Mouse (Mus musculus): ENCODE measurements around the gene Sh3pxd2a.

Sh3pxd2a gene

DNA sequence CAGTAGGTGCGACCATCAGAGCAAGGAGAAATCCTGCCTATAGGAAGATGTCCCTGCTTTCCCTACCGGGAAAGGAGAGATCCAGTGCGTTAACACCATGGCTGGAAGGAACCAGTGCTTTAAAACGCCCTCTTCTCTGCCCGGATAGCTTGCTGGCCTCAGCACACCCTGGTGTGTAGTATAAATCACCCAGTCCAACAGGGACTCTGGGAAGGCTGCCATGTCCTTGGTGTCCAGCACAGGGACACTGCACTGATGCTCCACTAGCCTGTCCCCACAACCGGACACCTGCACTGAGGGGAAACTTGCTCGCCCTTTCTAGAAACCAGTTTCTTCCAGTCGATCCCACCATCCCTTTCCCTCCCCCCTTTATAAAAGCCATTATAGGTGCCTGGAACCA lies 28.0 kb downstream of the Sh3pxd2a start:
- no peak for DNase-seq

DNA sequence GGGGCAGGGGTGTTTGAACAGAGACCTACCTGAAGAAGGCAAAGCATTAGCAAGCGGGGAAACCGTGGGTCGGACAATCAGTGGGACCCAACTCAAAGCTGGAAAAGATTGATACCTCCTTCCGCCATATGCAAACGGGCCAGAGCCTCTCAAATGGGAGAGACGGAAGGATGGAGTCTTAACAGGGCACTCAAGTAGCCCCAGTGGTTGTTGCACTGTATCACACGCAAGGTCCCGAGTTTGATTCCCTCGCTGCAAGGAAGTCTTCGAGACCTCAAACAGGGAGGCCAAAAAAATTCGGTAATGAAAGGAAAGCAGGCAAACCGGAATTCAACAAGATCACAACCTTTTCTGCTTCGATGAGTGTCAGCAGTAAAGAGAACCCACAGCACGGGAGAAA lies 29.5 kb downstream of the Sh3pxd2a start:
- DNase-seq, result no peak

DNA sequence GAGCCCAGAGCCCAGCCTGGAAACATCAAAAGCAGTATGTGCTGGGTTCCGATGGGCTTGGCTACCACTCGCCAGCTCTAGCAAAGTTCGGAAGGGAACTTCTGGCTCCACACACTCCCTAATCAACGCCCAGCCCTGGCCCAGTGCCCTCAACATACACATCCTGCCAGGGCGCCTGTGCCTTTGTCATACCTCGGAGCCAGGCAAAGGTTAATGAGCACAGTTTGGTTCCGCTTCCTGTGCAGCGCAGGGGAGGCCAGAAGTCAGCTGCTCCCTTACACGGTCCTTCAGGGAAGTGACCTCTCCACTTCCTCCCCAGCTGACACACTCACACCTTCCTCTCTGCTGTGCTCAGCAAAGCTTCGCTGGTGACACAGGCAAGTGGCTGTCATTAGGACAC lies 31.9 kb downstream of the Sh3pxd2a start:
- peak; percentile 40 for DNase-seq

DNA sequence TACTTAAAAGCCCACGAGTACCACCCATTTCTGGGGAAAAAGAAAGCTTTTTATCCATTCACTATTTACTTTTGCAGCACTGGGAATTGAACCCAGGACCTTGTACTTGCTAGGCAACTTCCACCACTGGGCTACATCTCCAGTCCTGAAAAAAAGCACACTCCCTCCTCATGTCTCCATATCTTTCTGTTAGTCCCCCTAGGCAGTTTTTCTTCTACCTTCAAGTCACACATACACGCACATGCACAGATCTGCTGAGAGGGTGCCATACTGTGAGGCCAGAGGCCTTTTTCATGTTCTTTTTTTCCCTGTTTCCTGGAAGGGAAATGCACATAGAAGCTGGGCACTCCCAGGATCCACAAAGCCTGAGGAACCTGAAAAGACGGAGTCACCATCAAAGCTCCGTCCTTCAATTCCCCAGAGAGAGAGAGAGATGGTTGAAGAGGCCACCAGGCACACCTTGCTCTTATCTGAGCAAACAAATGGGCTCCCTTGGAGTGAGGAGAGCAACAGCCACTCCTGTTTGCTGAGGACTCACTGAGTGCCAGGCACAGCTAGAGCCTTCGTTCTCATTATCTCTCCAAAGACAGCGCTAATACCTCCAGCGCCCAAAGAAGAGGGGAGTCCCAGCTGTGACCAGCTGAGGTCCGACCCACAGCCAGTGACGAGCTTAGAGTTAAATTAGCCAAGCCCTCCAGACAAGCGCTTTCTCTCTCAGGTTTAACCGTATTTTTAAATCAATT lies 32.8 kb downstream of the Sh3pxd2a start:
- no peak for DNase-seq

DNA sequence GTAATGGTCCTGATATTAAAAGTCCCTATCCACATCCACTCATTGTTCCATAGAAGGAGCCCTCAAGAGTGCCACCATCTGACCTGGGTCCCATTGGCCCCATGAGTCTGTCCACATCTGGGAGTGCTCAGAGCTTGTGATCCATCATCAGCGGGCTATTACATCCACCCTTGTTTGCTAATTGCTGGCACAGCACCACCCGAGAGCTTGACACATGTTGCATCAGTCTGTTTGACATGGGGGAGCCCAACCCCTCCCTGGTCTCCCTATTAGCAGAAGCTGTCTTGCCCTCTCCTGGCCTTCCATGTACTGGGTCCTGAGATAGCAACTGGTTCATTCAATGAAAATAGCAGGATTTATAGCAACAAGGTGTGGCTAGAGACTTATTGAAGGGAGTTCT lies 34.0 kb downstream of the Sh3pxd2a start:
- DNase-seq, result no peak

DNA sequence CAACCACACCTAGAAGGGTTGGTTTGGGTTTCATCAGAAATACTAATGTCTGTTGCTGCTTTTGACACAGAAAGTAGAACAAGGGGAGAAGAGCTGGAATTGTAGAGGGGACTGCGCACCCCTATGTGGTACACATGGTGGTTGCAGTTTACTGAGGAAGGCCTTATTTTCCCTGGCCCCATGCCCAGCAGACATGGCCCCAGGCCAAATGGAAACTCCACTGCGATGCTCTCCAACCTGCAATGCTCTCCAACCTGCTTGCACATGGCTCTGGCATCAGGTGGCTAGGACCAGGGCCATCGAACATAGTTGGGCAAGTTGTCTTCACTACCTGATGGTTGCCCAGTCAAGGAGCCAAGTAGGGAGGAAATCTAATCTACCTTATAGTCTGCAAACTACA lies 35.0 kb downstream of the Sh3pxd2a start:
- DNase-seq, result no peak

DNA sequence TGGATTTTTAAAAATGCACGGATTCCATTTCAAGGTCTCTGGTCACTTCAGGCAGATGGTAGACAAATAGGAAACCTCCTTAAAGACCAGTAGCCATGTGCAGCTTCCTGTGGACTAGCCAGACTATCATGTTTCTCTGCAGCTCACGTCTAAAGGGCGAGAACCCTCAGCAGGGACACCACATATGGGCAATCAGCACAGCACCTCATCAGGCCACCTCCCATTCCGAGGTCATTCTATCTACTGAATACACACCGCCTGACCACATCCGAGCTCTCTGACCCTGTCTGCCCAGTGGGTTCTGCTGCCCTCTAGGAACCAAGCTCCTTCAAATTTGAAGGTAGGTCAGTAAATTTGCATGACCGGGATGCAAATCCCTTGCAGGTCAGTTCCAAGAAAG lies 35.4 kb downstream of the Sh3pxd2a start:
- no peak for DNase-seq

DNA sequence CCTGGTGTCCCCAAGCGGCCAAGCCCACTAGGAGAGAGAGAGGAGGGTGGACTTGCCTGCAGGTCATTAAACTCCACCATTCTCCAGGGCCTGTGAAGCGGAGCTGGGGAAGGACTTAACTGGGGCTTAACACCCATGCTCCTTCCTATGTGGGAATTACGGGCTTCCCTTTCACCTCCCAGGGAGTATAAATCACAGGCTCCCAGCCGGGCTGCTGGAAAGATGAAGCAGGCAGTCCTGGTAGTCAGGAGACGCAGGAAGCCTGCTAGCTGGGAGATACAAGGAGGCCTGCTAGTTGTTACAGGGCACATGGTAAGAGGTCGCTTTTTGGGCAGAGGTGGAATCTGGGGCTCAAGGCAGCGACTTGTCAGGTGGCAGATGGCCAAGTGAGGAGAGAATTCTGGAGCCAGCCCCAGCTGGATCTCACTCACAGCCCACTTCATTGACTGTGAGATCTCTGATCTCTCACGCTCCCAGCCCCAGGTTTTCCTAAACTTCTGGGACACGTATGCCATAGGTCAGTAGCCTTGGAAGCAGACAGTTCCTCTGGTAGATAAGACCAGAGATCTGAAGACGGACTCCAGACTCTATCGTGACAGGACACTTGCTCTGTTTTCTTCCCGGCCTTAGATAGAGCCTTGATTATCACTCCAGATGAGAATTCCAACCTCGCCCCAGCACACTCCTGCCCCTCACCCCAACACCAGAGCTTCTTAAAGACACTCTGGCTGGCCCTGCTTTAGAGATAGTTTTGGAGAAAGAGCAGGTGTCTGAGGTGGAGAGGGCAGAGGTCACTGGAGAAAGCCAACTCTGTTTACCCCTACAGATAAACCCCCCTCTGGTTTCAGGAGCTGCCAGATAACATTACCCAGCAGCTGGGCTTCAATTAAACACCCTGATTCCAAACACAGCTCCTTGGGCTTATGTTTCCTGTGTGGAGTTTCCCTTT lies 36.1 kb downstream of the Sh3pxd2a start:
- DNase-seq, result no peak

DNA sequence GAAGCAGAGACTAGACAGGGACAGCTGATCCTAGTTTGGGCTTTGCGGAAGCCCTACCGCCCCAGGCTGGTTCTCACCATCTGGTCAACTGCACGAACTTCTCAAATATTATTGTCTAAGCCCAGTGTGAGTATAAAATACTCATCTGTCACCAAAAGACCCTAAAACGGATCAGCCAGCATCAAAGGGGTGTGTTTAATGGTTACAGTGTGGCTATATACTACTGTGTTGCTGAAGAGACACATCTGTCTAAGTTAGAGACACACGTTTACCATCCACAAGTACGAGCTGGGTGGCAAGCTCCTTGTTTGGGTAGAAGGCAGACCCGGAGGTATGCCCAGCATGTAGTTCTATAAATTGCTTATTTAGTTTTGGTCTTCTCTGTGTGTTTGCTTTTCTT lies 40.6 kb downstream of the Sh3pxd2a start:
- no peak for DNase-seq

DNA sequence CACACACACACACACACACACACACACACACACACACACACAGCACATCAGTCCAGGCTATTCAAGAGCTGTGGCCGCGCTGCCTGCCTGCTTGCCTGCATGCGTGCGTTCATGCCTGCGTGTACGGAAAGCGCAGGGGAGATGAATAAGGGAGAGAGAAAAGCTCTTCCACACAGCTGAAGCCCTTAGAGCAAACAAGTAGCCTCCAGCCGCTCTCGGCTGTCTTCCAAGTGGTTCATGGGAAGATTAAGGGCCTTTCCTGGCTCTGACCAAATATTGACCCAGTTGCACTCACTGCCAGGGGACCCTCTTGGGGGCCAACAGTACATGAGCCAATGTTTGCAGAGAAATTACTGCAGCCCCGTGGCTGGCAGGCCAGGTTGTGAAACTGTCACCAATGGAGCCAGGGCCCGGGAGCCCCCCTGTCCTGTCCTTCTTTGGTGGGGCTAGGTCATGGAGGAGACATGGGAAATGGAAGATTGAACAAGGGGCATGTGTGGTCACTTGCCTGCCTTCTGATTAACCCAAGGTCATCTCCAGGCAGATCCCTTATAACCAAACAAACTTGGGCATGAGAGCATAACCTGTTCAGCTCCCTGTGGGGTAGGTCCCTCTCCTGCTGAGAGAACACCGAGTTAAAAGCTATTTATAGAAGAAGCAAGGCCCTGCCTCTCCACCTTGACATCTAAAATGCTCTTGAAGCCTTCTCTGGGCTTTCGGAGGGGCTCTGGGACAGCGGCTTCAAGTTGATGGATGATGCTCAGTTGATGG lies 42.9 kb downstream of the Sh3pxd2a start:
- DNase-seq, result peak; percentile 47

DNA sequence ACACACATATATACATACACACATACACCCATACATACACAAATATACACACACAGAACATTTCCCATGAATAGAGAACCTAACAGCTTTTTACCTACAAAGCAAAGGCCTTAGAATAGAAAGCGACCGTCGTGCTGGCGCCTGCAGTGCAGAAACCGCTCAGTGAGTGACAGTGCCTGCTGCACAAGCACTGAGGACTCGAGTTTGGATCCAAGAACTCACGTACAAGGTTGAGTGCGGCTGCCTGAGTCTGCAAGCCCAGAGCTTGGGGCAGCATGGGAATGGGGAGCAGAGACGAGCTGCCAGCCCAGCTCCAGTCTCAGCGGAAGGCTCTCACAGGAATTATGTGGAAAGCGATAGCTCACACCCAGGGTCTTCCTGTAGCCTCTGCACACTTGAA lies 43.7 kb downstream of the Sh3pxd2a start:
- DNase-seq, result no peak

DNA sequence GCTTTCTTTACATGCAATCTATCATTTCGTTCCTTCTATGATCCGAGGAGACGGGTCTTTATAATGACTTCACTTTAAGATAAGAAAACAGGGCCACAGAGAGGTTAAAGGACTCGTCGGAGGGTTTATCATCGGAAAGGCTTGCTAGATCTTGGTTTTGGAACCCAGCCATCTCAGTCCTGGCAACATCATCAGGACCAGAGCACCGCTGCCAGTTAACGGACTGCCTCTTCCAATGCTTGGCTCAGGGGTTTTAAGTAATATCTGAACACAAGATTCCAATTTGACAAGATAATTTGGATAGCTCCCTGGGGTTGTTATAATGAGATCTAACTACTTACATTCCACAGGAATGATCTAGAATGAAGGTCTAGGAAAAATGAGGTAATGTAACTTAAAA lies 45.0 kb downstream of the Sh3pxd2a start:
- no peak for DNase-seq

DNA sequence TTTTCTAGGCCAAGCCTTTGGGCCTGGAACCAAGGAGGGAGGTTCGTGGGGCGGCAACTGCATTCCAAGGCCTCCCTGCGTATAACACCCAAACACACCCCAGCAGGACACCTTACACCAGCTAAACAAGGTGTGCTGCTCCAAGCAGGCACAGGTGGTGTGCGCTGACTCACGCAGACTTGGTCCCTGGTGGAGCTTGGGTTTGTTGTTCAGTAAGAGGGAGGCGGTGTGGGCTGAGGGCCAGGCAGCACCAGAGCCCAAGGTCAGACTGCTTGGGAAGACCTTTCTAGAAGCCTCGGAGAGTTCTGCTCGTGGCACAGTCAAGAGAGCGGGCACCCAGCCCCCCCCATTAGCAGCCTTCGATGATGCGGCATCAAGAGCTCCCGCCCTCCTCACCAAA lies 48.0 kb downstream of the Sh3pxd2a start:
- DNase-seq, result peak; percentile 28

DNA sequence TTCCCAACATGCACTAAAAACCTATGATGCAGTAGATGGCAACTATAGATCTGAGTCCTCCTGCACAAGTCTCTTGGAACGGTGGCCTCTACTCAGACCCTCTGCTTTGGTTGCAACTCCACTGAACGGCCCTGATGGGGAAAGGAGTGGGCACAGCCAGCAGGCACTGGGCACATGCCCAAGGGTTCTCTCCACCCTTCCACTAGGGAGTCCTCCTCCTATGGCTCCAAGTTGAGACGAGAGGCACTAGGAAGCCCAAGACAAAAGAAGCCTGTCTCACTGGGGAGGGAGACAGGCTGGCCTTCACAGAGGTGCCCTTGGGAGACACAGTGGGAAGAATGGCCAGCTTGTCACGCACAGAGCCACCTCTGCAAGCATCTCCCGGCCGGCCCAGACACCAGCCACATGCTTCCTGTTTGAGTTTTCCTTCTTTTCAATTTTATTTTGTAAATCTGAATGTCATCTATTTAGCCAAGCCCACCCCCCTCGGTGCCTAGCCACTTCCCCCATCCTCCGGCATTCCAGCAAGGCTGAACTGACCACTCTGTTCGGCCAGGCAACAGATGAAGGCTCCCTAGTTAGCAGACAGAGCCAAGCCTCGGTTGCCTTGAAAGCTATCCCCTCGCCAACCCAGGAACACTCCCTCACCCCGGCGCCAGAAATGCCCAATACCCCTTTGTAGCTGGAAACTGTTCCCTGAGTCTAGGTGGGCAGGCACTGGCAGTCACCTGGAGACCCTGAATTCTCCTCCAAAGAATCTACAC lies 49.9 kb downstream of the Sh3pxd2a start:
- DNase-seq, result no peak

DNA sequence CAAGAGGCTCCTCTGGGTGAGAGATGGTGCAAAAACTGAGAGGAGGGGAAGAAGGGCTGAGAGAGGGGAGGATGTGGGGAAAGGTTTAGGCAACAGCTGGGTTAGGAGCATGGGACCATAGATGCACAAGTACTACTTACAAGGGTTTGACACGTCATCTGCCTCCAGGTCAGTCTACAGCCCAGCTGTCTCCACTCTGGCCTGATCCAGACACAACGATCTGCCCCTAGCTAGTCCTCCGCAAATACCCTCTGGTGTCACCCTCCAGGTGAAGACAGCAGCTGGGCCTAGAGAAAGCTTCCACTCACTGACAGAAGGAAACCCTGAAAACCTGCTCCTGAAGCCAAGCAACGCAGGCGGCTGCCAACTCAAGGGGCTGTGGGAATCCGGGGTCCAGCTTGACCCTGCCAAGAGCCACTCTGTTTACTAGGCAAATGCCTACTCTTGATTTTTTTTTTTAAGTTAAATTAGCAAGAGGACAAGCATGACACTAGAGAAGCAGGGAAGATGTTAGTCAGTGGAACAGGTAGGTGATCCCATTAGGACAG lies 50.7 kb downstream of the Sh3pxd2a start:
- no peak for DNase-seq

DNA sequence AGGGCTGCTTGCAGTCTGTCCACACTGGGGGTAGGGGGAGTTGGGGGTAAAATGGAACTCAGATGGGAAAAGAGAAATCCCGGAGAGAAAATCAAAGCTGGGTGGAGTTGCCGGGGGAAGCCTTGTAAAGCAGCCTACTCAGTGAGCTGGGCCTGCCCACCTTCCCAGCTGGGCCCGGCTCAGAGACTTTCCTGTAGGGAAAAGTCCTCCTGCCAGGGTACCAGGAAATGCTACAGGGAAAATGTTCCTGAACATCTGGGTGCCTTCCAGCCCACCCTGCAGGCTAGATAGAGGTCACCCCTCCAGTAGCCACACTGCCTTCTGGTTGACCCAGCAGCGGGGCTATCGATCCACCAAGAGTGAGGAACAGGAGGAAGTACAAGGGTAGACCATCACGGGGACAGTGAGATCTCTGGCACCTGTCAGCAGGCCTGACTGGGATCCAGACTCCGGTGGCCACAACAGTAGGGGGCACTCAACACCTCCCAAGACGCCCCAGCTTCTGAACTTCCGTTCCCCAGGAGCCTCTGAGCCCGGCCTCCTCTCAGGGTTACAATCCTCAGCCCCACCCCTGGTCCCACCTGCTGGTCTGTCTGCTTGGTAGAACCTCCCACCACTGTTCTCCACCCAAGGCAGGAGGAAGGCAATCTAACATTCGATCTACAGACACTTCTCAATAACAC lies 51.5 kb downstream of the Sh3pxd2a start:
- DNase-seq, result no peak

DNA sequence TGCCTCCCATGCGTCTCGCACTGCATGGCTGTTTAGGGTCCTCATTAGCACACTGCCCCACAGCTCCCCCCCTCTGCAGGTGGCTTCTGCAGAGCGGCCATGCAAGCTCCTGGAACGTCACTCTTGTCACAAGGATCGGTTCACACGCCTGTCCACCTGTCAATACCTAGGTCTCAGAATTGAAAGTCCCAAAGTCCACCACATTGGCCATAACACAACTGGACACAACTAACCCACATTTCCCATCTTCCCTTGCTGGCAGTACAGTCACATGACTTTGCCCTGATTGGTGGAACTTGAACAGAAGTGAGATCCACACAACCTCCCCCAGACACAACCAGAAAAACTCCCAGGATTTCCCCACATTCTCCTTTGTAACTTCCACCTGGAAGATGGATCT lies 53.9 kb downstream of the Sh3pxd2a start:
- no peak for DNase-seq

DNA sequence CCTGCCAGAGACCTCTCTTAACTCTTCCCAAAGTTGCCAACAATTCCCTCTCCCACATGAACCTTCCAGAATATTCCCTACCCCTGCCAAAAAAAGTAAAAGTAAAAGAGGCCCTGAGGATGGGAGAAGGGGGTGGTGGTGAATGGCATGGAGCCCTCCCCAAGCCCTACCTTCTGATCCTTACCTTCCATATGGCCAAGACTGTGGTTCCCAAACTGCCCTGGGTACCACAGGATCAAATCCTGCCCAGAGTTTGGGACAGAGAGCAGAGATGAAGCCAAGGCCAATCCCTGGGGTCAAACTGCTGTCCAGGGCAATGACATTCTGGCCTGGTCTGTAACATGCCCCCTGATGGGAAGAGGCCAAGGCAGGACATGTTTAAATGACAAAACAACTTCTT lies 55.1 kb downstream of the Sh3pxd2a start:
- no peak for DNase-seq

DNA sequence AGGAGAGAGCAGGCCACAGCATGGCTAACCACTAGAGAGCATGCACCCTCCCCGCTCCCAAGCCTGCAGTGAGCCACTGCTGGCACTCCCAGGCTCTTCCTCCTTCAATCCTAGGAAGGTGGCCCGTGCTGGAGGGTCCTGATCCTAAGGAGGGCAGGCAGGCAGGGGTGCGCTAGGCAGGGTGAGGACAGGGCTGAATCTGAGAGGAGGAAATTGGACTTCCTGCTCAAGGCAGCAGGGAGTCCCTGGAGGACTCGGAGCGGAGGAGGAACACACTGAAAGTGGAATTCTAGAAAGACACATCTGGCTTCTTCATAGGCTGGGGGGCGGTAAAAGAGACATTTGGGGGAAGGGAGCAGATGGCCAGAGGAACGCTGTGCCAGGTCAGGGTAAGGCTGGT lies 55.5 kb downstream of the Sh3pxd2a start:
- DNase-seq, result no peak

DNA sequence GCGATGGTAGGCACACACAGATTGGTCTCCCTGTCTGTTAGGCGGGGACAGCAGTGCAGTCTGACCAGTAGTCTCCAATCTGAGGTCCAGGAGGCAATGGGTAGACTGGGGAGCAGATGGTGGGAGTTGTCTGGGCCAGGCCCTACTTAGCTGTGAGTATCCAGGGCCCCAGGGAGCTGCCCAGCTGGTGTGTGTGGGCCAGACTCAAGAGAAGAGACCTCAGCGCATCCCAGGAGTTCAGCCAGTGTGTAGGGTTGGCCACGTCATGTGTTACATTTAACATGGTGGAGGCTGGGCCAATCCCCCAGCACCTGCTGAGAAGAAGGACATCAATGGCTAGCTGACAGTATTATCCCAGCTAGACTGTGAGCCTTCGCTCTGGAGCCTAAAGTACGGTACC lies 56.9 kb downstream of the Sh3pxd2a start:
- DNase-seq, result no peak

DNA sequence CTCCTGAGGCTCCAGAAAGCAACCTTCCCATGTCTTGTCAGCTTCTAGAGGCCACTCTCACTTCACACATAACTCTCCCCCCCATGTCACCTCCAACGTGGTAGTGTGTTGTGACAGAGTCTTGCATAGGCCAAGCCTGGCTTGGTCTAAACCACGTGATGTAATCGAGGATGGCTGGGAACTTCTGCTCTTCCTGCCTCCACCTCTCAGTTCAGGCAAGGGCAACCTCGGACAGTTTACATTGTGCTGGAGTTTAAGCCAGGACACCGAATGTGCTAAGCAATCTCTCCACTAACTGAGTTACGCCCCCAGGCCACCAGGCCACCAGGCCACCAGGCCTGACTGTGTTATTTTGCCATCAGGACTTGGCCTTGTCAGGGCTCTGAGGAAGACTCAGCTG lies 57.7 kb downstream of the Sh3pxd2a start:
- DNase-seq, result no peak

DNA sequence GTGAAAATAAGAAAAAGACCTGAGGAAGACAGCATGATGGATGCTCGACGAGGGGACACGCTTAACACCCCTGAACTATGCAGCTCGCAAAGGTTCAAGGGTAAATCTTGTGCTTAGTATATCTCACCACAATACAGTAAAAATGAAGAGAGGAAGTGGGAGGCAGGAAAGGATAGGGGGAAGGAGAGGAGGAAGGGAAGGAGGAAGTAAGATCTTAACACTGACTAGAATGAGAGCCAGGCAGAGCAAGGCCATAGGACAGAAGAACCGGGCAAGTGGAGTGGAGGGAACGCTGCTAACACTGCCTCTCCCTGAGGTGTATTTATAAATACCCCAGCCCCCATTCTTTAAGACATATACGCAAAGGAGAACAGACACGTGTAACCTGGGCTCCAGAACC lies 58.7 kb downstream of the Sh3pxd2a start:
- no peak for DNase-seq
